Mouse (Mus musculus): Measurements from ENCODE around the gene Foxn1. TPM values are rescaled to one million over a fixed set of nuclear protein-coding genes. Genes with fewer than 3 reads are reported as not detected.

Foxn1 gene
- polyA plus RNA-seq, 1 experiment from 2014 or later, result 0.14 TPM

DNA sequence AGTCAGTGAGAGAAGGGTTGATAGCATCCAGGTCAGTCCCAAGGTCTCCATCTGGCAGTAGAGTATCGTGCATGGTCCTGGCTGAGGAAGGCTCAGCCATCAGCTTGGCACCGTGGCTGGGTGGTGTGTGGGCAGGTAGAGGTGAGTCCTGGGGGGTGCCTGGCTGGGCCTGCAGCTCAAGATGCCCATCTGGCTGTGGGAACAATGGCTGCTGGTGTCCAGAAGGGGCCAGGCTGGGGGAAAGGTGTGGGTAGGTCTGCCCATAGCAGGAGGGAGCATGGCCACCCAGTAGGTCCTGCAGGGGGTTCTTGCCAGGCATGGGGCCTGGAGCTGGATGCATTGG is 25.6 kb downstream of the Foxn1 start:
- Histone ChIP-seq H3K27ac (replicated peaks; ENCODE audit: low read depth, low read length) (no peak overlapping the region), H3K4me3 (ENCODE audit: low read depth, low read length) (no peak overlapping the region), H3K4me1 (ENCODE audit: control insufficient read depth, insufficient read depth, low read length) (no peaks in the 10 kb centered on the region), H3K9ac (replicated peaks; ENCODE audit: low read length) (no peak overlapping the region), H3K9me3 (replicated peaks; ENCODE audit: control insufficient read depth, low read length) (no peaks in the 10 kb centered on the region), H3K4me2 (ENCODE audit: low read depth, low read length) (no peak overlapping the region), H3K27me3 (ENCODE audit: control insufficient read depth, insufficient read depth, low read length) (no peaks in the 10 kb centered on the region), H3K36me3 (replicated peaks; ENCODE audit: control insufficient read depth, insufficient read depth, low read depth, low read length) (no peaks in the 10 kb centered on the region)
- ATAC-seq (replicated peaks; ENCODE audit: insufficient number of reproducible peaks, low FRiP score, low TSS enrichment, low read depth) (peak; percentile 14; the same call in 1 of the 2 replicates), DNase-seq (ENCODE audit: low spot score) (no peak)
- 58% methylated on average over 2 of the region's 2 CpGs for WGBS

DNA sequence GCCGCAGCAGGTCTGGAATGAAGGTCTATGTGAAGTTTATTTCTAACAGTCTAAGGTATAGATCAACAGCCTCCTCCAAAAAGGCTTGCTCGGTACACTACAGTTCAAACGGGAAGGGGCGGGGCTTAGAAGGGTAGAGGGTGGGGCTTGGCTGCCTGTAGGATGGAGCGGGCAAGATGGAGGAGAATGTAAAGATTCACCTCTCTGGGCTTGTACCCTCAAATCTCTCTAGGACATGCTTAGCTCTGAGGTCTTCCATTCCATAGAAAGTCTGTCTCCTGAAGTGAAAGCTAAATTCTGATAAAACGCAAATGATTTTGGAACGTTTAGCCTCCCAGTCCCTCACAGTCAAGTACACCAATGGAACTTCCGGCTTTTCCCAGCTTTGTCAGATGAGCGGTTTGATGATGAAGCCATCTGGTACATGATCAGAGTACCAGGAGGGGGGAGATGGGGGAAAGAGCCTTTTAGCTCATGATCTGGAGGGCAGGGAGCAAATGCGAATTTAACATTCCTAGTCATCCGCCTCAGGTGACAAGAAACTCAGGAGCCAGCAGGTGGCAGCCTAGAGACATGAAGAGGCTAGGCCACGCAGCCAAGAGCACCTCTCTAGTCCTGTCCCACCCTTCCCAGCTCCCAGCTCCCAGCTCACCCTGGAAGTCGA is 26.1 kb downstream of the Foxn1 start:
- Histone ChIP-seq H3K36me3 (replicated peaks; ENCODE audit: control insufficient read depth, insufficient read depth, low read depth, low read length) (no peaks in the 10 kb centered on the region), H3K4me1 (ENCODE audit: control insufficient read depth, insufficient read depth, low read length) (no peaks in the 10 kb centered on the region), H3K4me2 (ENCODE audit: low read depth, low read length) (peak overlapping the region; percentile 29; the same call in 1 of the 2 replicates), H3K27me3 (ENCODE audit: control insufficient read depth, insufficient read depth, low read length) (no peaks in the 10 kb centered on the region), H3K9ac (replicated peaks; ENCODE audit: low read length) (no peak overlapping the region), H3K27ac (replicated peaks; ENCODE audit: low read depth, low read length) (no peak overlapping the region), H3K4me3 (ENCODE audit: low read depth, low read length) (peak overlapping the region; percentile 9; the same call in 1 of the 2 replicates), H3K9me3 (replicated peaks; ENCODE audit: control insufficient read depth, low read length) (no peaks in the 10 kb centered on the region)
- DNase-seq (ENCODE audit: low spot score) (peak; percentile 89), ATAC-seq (replicated peaks; ENCODE audit: insufficient number of reproducible peaks, low FRiP score, low TSS enrichment, low read depth) (peak; percentile 69)
- 12% methylated on average over 13 of the region's 13 CpGs for WGBS

DNA sequence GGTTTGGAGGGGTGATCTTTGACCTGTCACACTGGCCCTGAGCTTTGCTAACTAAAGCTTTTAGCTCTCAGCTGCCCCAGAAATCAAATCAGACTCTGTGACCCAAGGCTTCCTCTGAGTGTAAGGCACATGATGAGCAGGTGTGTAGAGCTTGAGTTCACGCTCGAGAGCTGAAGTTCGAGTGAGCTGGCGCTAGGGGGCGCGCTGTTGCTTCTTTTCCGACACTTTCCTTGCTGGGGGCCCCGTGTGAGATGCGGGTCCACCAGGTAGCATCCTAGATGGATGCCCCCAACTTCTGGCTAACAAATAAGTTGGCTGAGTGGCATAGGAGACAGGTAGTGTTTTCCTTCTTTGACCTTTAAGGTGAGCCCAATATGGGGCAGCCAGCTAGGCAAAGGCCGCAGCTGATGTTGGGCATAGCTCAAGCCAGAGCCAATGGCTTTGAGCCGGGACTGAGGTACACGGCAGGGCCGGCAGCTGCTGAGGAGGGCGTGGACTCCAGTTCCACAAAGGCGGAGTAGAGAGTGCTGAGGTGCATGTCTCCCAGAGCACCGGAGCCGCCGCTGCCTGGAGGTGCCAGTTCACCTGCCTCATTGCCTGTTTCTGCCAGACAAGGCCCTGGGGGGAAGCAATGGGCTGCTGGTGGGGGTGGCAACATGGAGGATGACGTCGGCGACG is 27.9 kb downstream of the Foxn1 start:
- WGBS, result 11% methylated on average over 22 of the region's 22 CpGs
- peak; percentile 54 for DNase-seq (ENCODE audit: low spot score)
- Histone ChIP-seq H3K4me1 (ENCODE audit: control insufficient read depth, insufficient read depth, low read length) (no peaks in the 10 kb centered on the region), H3K9ac (replicated peaks; ENCODE audit: low read length) (no peak overlapping the region), H3K4me3 (ENCODE audit: low read depth, low read length) (no peak overlapping the region), H3K4me2 (ENCODE audit: low read depth, low read length) (no peak overlapping the region), H3K27me3 (ENCODE audit: control insufficient read depth, insufficient read depth, low read length) (no peaks in the 10 kb centered on the region), H3K9me3 (replicated peaks; ENCODE audit: control insufficient read depth, low read length) (no peaks in the 10 kb centered on the region), H3K27ac (replicated peaks; ENCODE audit: low read depth, low read length) (no peak overlapping the region), H3K36me3 (replicated peaks; ENCODE audit: control insufficient read depth, insufficient read depth, low read depth, low read length) (no peaks in the 10 kb centered on the region)
- no peak for ATAC-seq (replicated peaks; ENCODE audit: insufficient number of reproducible peaks, low FRiP score, low TSS enrichment, low read depth)

DNA sequence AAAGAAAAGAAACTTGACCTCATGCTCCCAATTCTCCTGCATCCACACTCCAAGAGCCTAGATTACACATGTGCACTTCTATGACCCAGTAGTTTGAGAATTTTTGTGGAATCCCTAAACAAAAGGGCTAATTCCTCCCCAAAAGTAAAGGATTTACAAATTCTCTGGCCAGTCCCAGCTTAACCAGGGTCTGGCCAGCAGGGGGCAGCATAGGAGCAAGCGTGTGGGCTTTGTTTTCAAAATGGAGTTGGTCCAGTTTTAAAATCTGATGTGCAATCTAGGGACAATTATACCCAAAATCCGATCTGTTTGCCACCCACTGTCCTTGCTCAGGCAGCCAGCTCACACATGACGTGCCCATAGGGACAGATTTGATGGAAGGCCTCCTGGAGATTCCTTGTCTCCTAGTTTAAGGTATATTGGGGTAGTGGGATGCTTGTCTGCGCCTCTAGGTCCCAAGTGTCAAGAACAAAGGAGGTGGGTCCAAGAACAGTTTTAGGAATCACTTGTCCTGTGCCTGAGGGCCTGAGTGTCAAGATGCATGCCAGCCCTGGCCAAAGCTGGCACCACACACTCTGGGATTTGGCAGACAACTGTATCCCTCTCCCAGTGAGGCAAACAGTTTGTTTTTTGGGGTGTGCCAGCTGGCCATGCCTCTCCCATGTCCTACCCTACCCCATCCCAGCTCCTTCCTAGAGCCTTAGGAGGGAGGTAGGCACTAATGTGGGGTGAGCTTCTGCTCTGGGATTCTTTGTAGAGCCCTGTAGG is 30.7 kb downstream of the Foxn1 start:
- ATAC-seq (replicated peaks; ENCODE audit: insufficient number of reproducible peaks, low FRiP score, low TSS enrichment, low read depth) (no peak), DNase-seq (ENCODE audit: low spot score) (peak; percentile 81)
- WGBS, result 30% methylated on average over 4 of the region's 4 CpGs
- Histone ChIP-seq H3K4me2 (ENCODE audit: low read depth, low read length) (no peak overlapping the region), H3K27me3 (ENCODE audit: control insufficient read depth, insufficient read depth, low read length) (no peaks in the 10 kb centered on the region), H3K9ac (replicated peaks; ENCODE audit: low read length) (0 out of 2 replicates have a peak overlapping the region, but pooled peaks have one; percentile 22), H3K4me1 (ENCODE audit: control insufficient read depth, insufficient read depth, low read length) (no peaks in the 10 kb centered on the region), H3K27ac (replicated peaks; ENCODE audit: low read depth, low read length) (no peak overlapping the region), H3K9me3 (replicated peaks; ENCODE audit: control insufficient read depth, low read length) (no peaks in the 10 kb centered on the region), H3K4me3 (ENCODE audit: low read depth, low read length) (no peak overlapping the region), H3K36me3 (replicated peaks; ENCODE audit: control insufficient read depth, insufficient read depth, low read depth, low read length) (no peaks in the 10 kb centered on the region)

DNA sequence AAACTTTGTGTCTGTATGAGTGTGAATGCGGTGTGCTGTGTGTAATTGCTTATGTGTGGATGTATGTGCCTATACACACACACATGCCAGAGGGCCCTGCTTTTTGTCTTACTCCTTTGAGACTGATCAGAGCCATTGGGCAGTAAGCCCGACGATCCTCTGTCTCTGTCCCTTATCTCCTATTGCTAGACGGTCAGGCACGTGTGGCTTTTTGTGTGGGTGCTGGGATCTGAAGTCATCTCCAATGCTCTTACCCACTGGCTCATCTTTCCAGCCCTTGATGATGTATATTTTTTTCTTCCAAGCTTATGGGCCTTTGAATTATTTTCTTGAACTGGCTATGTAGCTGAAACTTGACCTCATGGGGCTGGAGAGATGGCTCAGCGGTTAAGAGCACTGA is 31.5 kb downstream of the Foxn1 start:
- no peak for DNase-seq (ENCODE audit: low spot score)
- Histone ChIP-seq H3K4me1 (ENCODE audit: control insufficient read depth, insufficient read depth, low read length) (no peaks in the 10 kb centered on the region), H3K4me2 (ENCODE audit: low read depth, low read length) (no peak overlapping the region), H3K9ac (replicated peaks; ENCODE audit: low read length) (no peak overlapping the region), H3K27ac (replicated peaks; ENCODE audit: low read depth, low read length) (no peak overlapping the region), H3K9me3 (replicated peaks; ENCODE audit: control insufficient read depth, low read length) (no peaks in the 10 kb centered on the region), H3K36me3 (replicated peaks; ENCODE audit: control insufficient read depth, insufficient read depth, low read depth, low read length) (no peaks in the 10 kb centered on the region), H3K4me3 (ENCODE audit: low read depth, low read length) (no peak overlapping the region), H3K27me3 (ENCODE audit: control insufficient read depth, insufficient read depth, low read length) (no peaks in the 10 kb centered on the region)
- ATAC-seq (replicated peaks; ENCODE audit: insufficient number of reproducible peaks, low FRiP score, low TSS enrichment, low read depth), result no peak
- 84% methylated on average over 6 of the region's 6 CpGs for WGBS

DNA sequence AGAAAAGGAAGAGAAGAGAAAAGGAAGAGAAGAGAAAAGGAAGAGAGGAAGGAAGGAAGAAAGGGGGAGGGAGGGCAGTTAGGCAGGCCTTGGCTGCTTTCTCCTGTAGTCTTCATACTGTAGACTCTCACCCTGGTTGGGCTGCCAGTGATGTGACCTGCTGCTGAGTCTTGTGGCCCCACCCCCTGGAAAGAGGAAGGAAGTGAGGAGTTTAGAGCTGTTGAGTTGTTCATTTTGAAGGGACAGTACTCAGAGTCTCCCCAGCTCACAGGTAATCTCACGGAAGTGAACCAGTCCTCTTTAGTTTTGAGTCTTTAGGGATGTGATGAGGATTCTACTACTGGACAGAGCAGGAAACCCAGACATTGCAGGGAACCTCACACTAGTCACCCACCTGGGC is 33.3 kb downstream of the Foxn1 start:
- Histone ChIP-seq H3K9me3 (replicated peaks; ENCODE audit: control insufficient read depth, low read length) (no peaks in the 10 kb centered on the region), H3K27ac (replicated peaks; ENCODE audit: low read depth, low read length) (no peak overlapping the region), H3K4me1 (ENCODE audit: control insufficient read depth, insufficient read depth, low read length) (no peaks in the 10 kb centered on the region), H3K27me3 (ENCODE audit: control insufficient read depth, insufficient read depth, low read length) (no peaks in the 10 kb centered on the region), H3K9ac (replicated peaks; ENCODE audit: low read length) (no peak overlapping the region), H3K36me3 (replicated peaks; ENCODE audit: control insufficient read depth, insufficient read depth, low read depth, low read length) (no peaks in the 10 kb centered on the region; the same call in 1 of the 2 replicates), H3K4me2 (ENCODE audit: low read depth, low read length) (no peak overlapping the region), H3K4me3 (ENCODE audit: low read depth, low read length) (no peak overlapping the region)
- DNase-seq (ENCODE audit: low spot score) (no peak), ATAC-seq (replicated peaks; ENCODE audit: insufficient number of reproducible peaks, low FRiP score, low TSS enrichment, low read depth) (no peak)
- WGBS, result 94% methylated on average over 1 of the region's 1 CpGs

DNA sequence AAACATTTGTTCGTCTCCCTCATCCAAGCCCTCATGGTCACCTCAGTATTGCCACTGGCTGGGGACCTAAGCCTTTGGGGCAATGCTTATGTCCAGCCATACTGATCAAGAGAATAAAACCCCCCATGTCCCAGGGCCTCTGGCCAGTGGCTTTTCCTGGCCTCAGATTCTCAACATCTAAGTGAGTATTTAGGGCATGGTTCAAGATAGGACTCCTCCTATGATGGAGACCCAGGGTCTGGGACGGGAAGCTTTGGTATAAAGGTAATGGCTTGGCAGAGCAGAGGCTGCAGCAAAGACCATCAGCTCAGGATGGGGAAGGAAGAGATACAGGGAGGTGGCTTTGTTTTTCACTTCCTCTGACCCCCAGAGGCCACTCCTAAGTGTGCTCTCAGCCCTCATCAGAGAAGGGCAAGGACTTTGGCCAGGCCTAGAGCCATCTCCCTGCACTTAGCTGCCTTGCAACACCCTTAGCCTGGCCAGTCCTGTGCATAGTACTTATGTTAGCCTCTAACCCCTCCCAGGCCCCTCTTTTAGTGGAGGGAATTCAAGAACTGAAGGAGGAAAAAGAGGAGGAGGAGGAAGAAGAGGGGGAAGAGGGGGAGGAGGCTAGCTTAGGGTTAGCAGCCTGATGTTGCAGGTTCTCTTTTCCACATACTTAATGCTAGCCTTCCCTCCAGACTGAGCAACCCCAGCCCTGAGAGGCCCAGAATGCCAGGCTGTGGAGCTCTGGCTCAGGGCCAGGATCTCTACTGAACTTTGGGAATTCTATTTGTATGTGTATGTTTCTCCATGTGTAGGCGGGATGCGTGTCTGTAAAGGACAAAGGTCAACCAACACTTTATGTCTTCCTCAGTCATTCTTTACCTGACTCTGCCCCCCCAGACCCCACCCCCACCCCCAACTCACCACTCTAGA is 36.7 kb downstream of the Foxn1 start:
- DNase-seq (ENCODE audit: low spot score) (no peak), ATAC-seq (replicated peaks; ENCODE audit: insufficient number of reproducible peaks, low FRiP score, low TSS enrichment, low read depth) (no peak)
- H3K36me3 ChIP-seq (replicated peaks; ENCODE audit: control insufficient read depth, insufficient read depth, low read depth, low read length), result peaks cover 2% of the 10 kb centered on the region
- no peaks in the 10 kb centered on the region for H3K9me3 ChIP-seq (replicated peaks; ENCODE audit: control insufficient read depth, low read length)
- H3K4me3 ChIP-seq (ENCODE audit: low read depth, low read length), result no peak overlapping the region
- no peaks in the 10 kb centered on the region for H3K27me3 ChIP-seq (ENCODE audit: control insufficient read depth, insufficient read depth, low read length)
- no peak overlapping the region for H3K4me2 ChIP-seq (ENCODE audit: low read depth, low read length)
- H3K4me1 ChIP-seq (ENCODE audit: control insufficient read depth, insufficient read depth, low read length), result peaks cover 6% of the 10 kb centered on the region
- H3K9ac ChIP-seq (replicated peaks; ENCODE audit: low read length), result no peak overlapping the region
- WGBS, result 92% methylated on average over 4 of the region's 4 CpGs
- no peak overlapping the region for H3K27ac ChIP-seq (replicated peaks; ENCODE audit: low read depth, low read length)
